Mouse (Mus musculus): ENCODE data around the gene Snap23. TPM values are rescaled to one million over a fixed set of nuclear protein-coding genes. Genes with fewer than 3 reads are reported as not detected.

The Snap23 gene
- polyA plus RNA-seq, 1 experiment from 2014 or later, result 19.3 TPM

DNA sequence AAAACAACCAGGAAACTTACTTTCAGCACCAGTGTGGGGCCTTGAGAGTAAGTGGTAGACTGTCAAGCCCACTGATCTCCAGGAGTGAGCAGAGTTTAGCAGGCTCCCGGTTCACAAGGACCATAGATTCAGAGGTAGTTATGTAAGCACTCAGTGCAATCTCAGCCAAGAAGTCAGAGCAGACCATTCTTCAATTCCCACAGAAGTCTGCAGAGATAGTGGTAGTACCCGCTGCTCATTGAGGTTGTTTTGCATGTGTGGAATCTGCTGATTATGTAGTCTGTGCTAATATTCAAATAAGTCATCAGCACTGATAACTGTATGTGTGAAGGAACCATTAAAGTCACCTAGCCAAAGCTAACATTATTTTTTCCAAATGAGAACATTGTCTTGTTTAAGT, 63.2 kb downstream of the Snap23 start:
- Histone ChIP-seq H3K36me3 (ENCODE audit: control insufficient read depth, insufficient read depth, low read length) (no peaks in the 10 kb centered on the region), H3K27ac (ENCODE audit: low read depth, low read length) (no peak overlapping the region), H3K27me3 (ENCODE audit: control insufficient read depth, insufficient read depth, low read length) (no peaks in the 10 kb centered on the region), H3K9me3 (ENCODE audit: control insufficient read depth, low read length) (no peaks in the 10 kb centered on the region), H3K4me1 (ENCODE audit: control insufficient read depth, insufficient read depth, low read length) (peaks cover 7% of the 10 kb centered on the region; the same call in 1 of the 2 replicates), H3K4me2 (ENCODE audit: low read depth, low read length) (no peak overlapping the region), H3K4me3 (ENCODE audit: low read depth, low read length) (no peak overlapping the region), H3K9ac (replicated peaks; ENCODE audit: low read depth, low read length) (no peak overlapping the region)
- no peak for ATAC-seq (ENCODE audit: low read depth)
- 83% methylated on average over 2 of the region's 2 CpGs for WGBS

DNA sequence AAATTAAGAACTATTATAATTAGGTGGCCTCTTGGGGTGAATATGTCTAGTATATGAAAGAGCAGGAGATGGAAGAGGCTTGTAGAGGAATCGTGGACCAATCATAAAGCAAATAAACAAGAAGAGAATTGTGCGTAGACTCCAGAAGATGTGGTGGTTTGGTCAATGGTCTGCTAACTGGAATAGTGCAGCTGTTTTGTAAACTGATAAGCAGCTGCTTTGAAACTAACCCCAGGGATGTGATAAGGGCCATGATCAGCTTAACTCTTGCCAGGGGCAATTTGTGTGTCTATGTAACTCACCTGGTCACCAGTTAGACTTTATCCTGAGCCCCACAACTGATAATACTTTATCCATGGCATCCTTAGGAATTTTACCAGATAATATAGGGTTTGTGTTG, 64.0 kb downstream of the Snap23 start:
- Histone ChIP-seq H3K27ac (ENCODE audit: low read depth, low read length) (no peak overlapping the region), H3K27me3 (ENCODE audit: control insufficient read depth, insufficient read depth, low read length) (no peaks in the 10 kb centered on the region), H3K9ac (replicated peaks; ENCODE audit: low read depth, low read length) (no peak overlapping the region), H3K4me2 (ENCODE audit: low read depth, low read length) (no peak overlapping the region), H3K4me1 (ENCODE audit: control insufficient read depth, insufficient read depth, low read length) (peaks cover 7% of the 10 kb centered on the region; the same call in 1 of the 2 replicates), H3K36me3 (ENCODE audit: control insufficient read depth, insufficient read depth, low read length) (no peaks in the 10 kb centered on the region), H3K4me3 (ENCODE audit: low read depth, low read length) (no peak overlapping the region), H3K9me3 (ENCODE audit: control insufficient read depth, low read length) (no peaks in the 10 kb centered on the region)
- whole genome bisulfite sequencing, result 92% methylated on average over 2 of the region's 2 CpGs
- ATAC-seq (ENCODE audit: low read depth), result no peak

DNA sequence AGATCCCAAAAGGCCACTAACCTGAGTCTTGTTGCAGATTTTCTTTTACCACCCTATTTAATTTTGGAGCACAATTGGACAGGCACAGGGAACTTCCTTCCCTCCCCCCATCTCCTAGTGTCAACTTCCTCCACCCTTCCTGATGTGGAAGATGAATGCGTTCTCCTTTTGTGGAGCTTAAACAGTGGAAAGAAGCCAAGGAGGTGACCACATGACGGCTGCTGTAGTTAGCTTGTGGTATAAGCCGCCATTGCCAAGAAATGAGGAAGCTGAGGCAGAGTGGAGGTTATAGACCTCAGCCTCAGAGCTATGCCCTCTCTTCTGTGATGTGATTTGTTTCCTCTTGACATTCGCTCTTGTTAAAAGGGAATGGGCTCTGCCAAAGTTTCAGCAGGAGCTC, 64.5 kb downstream of the Snap23 start:
- Histone ChIP-seq H3K27ac (ENCODE audit: low read depth, low read length) (no peak overlapping the region), H3K4me2 (ENCODE audit: low read depth, low read length) (no peak overlapping the region), H3K36me3 (ENCODE audit: control insufficient read depth, insufficient read depth, low read length) (no peaks in the 10 kb centered on the region), H3K9me3 (ENCODE audit: control insufficient read depth, low read length) (no peaks in the 10 kb centered on the region), H3K4me1 (ENCODE audit: control insufficient read depth, insufficient read depth, low read length) (peaks cover 7% of the 10 kb centered on the region; the same call in 1 of the 2 replicates), H3K27me3 (ENCODE audit: control insufficient read depth, insufficient read depth, low read length) (no peaks in the 10 kb centered on the region), H3K4me3 (ENCODE audit: low read depth, low read length) (no peak overlapping the region), H3K9ac (replicated peaks; ENCODE audit: low read depth, low read length) (no peak overlapping the region)
- WGBS, result 76% methylated on average over 4 of the region's 4 CpGs
- no peak for ATAC-seq (ENCODE audit: low read depth)

DNA sequence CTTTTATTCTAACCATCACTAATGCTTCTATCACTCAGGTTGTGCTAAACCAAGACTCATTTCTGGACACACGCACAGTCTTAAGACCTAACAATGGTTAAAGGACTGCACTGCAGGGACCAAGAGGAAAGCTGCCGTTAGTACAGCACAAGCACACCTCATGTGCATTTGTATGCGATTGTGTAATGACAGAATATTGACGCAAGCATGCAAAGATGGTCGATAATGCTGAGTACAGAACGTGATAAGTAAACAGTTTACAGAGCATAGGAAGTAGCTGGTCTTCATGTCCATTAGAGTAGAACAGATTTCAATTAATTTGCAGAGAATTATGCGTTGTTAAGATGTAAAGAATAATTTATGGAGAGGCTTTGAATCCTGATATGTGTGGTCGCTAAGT, 73.4 kb downstream of the Snap23 start:
- H3K27ac ChIP-seq (ENCODE audit: low read depth, low read length), result no peak overlapping the region
- no peak for ATAC-seq (ENCODE audit: low read depth)
- no peak overlapping the region for H3K4me3 ChIP-seq (ENCODE audit: low read depth, low read length)
- no peak overlapping the region for H3K4me2 ChIP-seq (ENCODE audit: low read depth, low read length)
- no peaks in the 10 kb centered on the region for H3K36me3 ChIP-seq (ENCODE audit: control insufficient read depth, insufficient read depth, low read length)
- WGBS, result 87% methylated on average over 8 of the region's 8 CpGs
- H3K9me3 ChIP-seq (ENCODE audit: control insufficient read depth, low read length), result no peaks in the 10 kb centered on the region
- no peak overlapping the region for H3K9ac ChIP-seq (replicated peaks; ENCODE audit: low read depth, low read length)
- no peaks in the 10 kb centered on the region for H3K27me3 ChIP-seq (ENCODE audit: control insufficient read depth, insufficient read depth, low read length)
- H3K4me1 ChIP-seq (ENCODE audit: control insufficient read depth, insufficient read depth, low read length), result no peaks in the 10 kb centered on the region

DNA sequence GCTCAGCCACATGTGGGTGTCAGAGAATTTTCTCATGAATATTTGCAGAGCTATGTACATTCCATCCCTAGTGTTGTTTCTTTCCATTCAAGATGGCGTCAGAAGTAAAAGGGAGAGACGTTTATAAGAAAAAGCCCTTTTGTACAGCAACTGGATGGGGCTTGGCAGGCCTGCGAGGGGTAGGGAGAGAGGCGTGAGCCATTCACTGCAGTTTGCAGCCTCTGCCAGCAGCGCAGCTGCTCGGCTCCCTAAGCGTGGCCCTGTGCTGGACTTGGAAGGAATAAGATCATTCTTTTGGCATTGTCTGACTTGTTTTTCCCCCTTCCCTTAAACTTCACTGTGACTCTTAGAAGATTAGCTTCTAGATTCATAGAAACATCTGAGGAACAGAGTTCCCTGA, 76.4 kb downstream of the Snap23 start:
- H3K9ac ChIP-seq (replicated peaks; ENCODE audit: low read depth, low read length), result no peak overlapping the region
- H3K27ac ChIP-seq (ENCODE audit: low read depth, low read length), result no peak overlapping the region
- no peaks in the 10 kb centered on the region for H3K36me3 ChIP-seq (ENCODE audit: control insufficient read depth, insufficient read depth, low read length)
- H3K4me2 ChIP-seq (ENCODE audit: low read depth, low read length), result no peak overlapping the region
- ATAC-seq (ENCODE audit: low read depth), result no peak
- 70% methylated on average over 7 of the region's 7 CpGs for WGBS
- H3K9me3 ChIP-seq (ENCODE audit: control insufficient read depth, low read length), result no peaks in the 10 kb centered on the region
- no peaks in the 10 kb centered on the region for H3K4me1 ChIP-seq (ENCODE audit: control insufficient read depth, insufficient read depth, low read length)
- no peak overlapping the region for H3K4me3 ChIP-seq (ENCODE audit: low read depth, low read length)
- no peaks in the 10 kb centered on the region for H3K27me3 ChIP-seq (ENCODE audit: control insufficient read depth, insufficient read depth, low read length)

DNA sequence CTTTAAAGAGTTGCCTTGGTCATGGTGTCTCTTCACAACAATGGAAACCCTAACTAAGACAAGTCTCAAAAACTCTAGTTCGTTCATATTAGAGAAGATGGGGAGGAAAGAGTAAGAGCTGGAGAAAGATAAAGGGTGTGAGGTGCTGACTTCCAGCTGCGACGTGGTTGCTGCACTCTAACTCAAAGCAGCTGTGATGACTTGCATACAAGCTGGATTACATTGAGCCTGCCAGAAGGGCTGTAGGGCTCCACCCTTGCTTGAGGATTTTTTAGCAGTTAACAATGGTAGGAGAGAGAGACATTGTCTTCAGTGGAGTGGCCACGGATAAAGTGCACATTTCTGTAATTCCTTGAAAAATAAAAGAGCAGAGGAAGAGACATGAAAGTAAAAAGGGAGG, 79.3 kb downstream of the Snap23 start:
- 78% methylated on average over 4 of the region's 4 CpGs for WGBS

More for the DNA sequence above, 79.3 kb downstream of the Snap23 start:
- H3K4me2 ChIP-seq (ENCODE audit: low read depth, low read length), result no peak overlapping the region
- no peak overlapping the region for H3K4me3 ChIP-seq (ENCODE audit: low read depth, low read length)
- H3K9me3 ChIP-seq (ENCODE audit: control insufficient read depth, low read length), result no peaks in the 10 kb centered on the region
- H3K9ac ChIP-seq (replicated peaks; ENCODE audit: low read depth, low read length), result no peak overlapping the region
- no peaks in the 10 kb centered on the region for H3K4me1 ChIP-seq (ENCODE audit: control insufficient read depth, insufficient read depth, low read length)
- no peak for ATAC-seq (ENCODE audit: low read depth)
- no peak overlapping the region for H3K27ac ChIP-seq (ENCODE audit: low read depth, low read length)
- no peaks in the 10 kb centered on the region for H3K27me3 ChIP-seq (ENCODE audit: control insufficient read depth, insufficient read depth, low read length)
- no peaks in the 10 kb centered on the region for H3K36me3 ChIP-seq (ENCODE audit: control insufficient read depth, insufficient read depth, low read length)

Other genes starting within 250 kb of the Snap23 start
- 46.2 and 55.4 TPM in 2 replicates for gene Vps39, start 214.5 kb upstream of the Snap23 start, polyA plus RNA-seq (2014; fragmentation: Nextera tagmentation; extraction: Ambion mirVana)
- 9.1 and 10.7 TPM in 2 replicates for gene Ganc, start 163.8 kb upstream of the Snap23 start, polyA plus RNA-seq (2014; fragmentation: Nextera tagmentation; extraction: Ambion mirVana)
- gene Tmem87a, start 163.6 kb upstream of the Snap23 start, polyA plus RNA-seq (2014; fragmentation: Nextera tagmentation; extraction: Ambion mirVana), result 8.1 and 14.3 TPM in 2 replicates
- 0.59 and 1.2 TPM in 2 replicates for gene Capn3, start 111.7 kb upstream of the Snap23 start, polyA plus RNA-seq (2014; fragmentation: Nextera tagmentation; extraction: Ambion mirVana)
- 44.2 and 54.5 TPM in 2 replicates for gene Zfp106, start 3.8 kb upstream of the Snap23 start, polyA plus RNA-seq (2014; fragmentation: Nextera tagmentation; extraction: Ambion mirVana)
- 29.8 and 30.6 TPM in 2 replicates for gene Haus2, start 41.7 kb downstream of the Snap23 start, polyA plus RNA-seq (2014; fragmentation: Nextera tagmentation; extraction: Ambion mirVana)
- gene Lrrc57, start 41.8 kb downstream of the Snap23 start, polyA plus RNA-seq (2014; fragmentation: Nextera tagmentation; extraction: Ambion mirVana), result 29.6 and 32.5 TPM in 2 replicates
- 7.9 and 8.3 TPM in 2 replicates for gene Stard9, start 61.5 kb downstream of the Snap23 start, polyA plus RNA-seq (2014; fragmentation: Nextera tagmentation; extraction: Ambion mirVana)

Data from neural tube, embryonic 14.5 days (tissue).